Mouse (Mus musculus) limb, embryonic 14.5 days (tissue): ENCODE results near the gene Arhgap29. TPM values are rescaled to one million over a fixed set of nuclear protein-coding genes. Genes with fewer than 3 reads are reported as not detected.

Experiments
- ATAC-seq: fragments of 200-750 bp; cut with Nextera tagmentation; 2 replicates; pipeline ENCODE4 v1.8.0; 2017; ENCODE audit warnings: low read depth, moderate number of reproducible peaks, moderate TSS enrichment; ENCODE audit not compliant: low FRiP score
- DNase-seq: peaks from one replicate; pipeline ENCODE4 v3.0.0-alpha.2; 2015; ENCODE audit warnings: low spot score
- H3K27ac ChIP-seq: fragments of 300-500 bp; sonication (generic); replicated peaks from 2 replicates; pipeline ENCODE4 v1.5.1; 2014; ENCODE audit warnings: low read depth, mild to moderate bottlenecking, low read length, moderate library complexity, mixed read lengths
- H3K27me3 ChIP-seq: fragments of 300-500 bp; sonication (generic); 2 replicates; pipeline ENCODE4 v1.6.1; 2014; ENCODE audit warnings: low read length, mixed read lengths; ENCODE audit not compliant: control insufficient read depth, insufficient read depth
- H3K36me3 ChIP-seq: fragments of 300-500 bp; sonication (generic); 2 replicates; pipeline ENCODE4 v1.6.1; 2014; ENCODE audit warnings: mild to moderate bottlenecking, low read length, moderate library complexity, mixed read lengths; ENCODE audit not compliant: control insufficient read depth, insufficient read depth
- H3K4me1 ChIP-seq: fragments of 300-500 bp; sonication (generic); 2 replicates; pipeline ENCODE4 v1.6.1; 2014; ENCODE audit warnings: antibody characterized with exemption, low read length, mixed read lengths; ENCODE audit not compliant: control insufficient read depth, insufficient read depth
- H3K4me2 ChIP-seq: fragments of 300-500 bp; sonication (generic); replicated peaks from 2 replicates; pipeline ENCODE4 v1.6.1; 2014; ENCODE audit warnings: low read depth, mild to moderate bottlenecking, low read length, moderate library complexity; ENCODE audit not compliant: severe bottlenecking
- H3K4me3 ChIP-seq: fragments of 300-500 bp; sonication (generic); replicated peaks from 2 replicates; pipeline ENCODE4 v1.5.1; 2014; ENCODE audit warnings: low read length
- H3K9ac ChIP-seq: fragments of 300-500 bp; sonication (generic); 2 replicates; pipeline ENCODE4 v1.6.1; 2014; ENCODE audit warnings: mild to moderate bottlenecking, low read depth, low read length, moderate library complexity; ENCODE audit not compliant: severe bottlenecking
- H3K9me3 ChIP-seq: fragments of 300-500 bp; sonication (generic); 2 replicates; pipeline ENCODE4 v1.6.1; 2016; ENCODE audit warnings: low read length; ENCODE audit not compliant: control insufficient read depth
- POLR2A ChIP-seq: fragments of 200-500 bp; IDR thresholded peaks from 2 replicates; pipeline ENCODE4 v1.8.0; 2012; ENCODE audit warnings: inconsistent platforms, mild to moderate bottlenecking, moderate library complexity, borderline replicate concordance; ENCODE audit not compliant: insufficient read depth, insufficient read length; ENCODE audit errors: extremely low read depth
- WGBS: fragments of 180-500 bp; shearing (Covaris S2); extraction: QIAGEN DNeasy Blood & Tissue Kit; methylation state at CpG from one replicate; pipeline ENCODE4 v1.1.7; 2014; 5-methylcytosine and 5-hydroxymethylcytosine counted together
- polyA plus RNA-seq, 2 experiments: library from polyadenylated mRNA; depleted of rRNA in 1 of 2; stranded (reverse) in 1 of 2; unstranded in 1 of 2; fragments of >200 nt; fragmentation: Nextera tagmentation in 1 of 2; extraction: Ambion mirVana in 1 of 2; gene quantifications; 2 replicates each; pipeline versions ENCODE4 v1.2.1 to v1.2.3; 2012 to 2014

Arhgap29 gene
- polyA plus RNA-seq (2012; rRNA removed), result 42.0 and 47.4 TPM in 2 replicates
- 65.0 and 66.9 TPM in 2 replicates for polyA plus RNA-seq (2014; fragmentation: Nextera tagmentation; extraction: Ambion mirVana)

GRCm38 (mm10) chr3:121952041-121952591, at the start of gene Arhgap29:
TSS of gene Arhgap29 (plus strand) at chr3:121952541.
- Histone ChIP-seq H3K27me3 (no peaks in the 10 kb centered on the region), H3K27ac (no peak within 1 kb of the TSS), H3K36me3 (no peaks in the 10 kb centered on the region), H3K9me3 (no peaks in the 10 kb centered on the region), H3K4me3 (peak within 1 kb of the TSS; percentile 67), H3K4me2 (peak within 1 kb of the TSS; percentile 77), H3K9ac (peak within 1 kb of the TSS; percentile 77), H3K4me1 (no peaks in the 10 kb centered on the region)
- 90% methylated on average over 8 of the region's 8 CpGs for WGBS
- no peak for TF ChIP-seq POLR2A
- DNase-seq, result no peak
- no peak for ATAC-seq

- DNase-seq, result no peak
- Histone ChIP-seq H3K9ac (no peak overlapping the region), H3K4me2 (no peak overlapping the region), H3K4me1 (0 out of 2 replicates have a peak, but pooled peaks cover 3% of the 10 kb centered on the region), H3K4me3 (no peak overlapping the region), H3K36me3 (no peaks in the 10 kb centered on the region), H3K9me3 (no peaks in the 10 kb centered on the region), H3K27ac (no peak overlapping the region), H3K27me3 (no peaks in the 10 kb centered on the region)
- 84% methylated on average over 5 of the region's 5 CpGs for WGBS
- no peak for TF ChIP-seq POLR2A
- ATAC-seq, result no peak
Measured at GRCm38 (mm10) chr3:121902729-121903128, 49.6 kb upstream of the Arhgap29 start.

GRCm38 (mm10) chr3:121903286-121903685, 49.1 kb upstream of the Arhgap29 start:
- Histone ChIP-seq H3K27ac (no peak overlapping the region), H3K4me2 (no peak overlapping the region), H3K27me3 (no peaks in the 10 kb centered on the region), H3K9me3 (no peaks in the 10 kb centered on the region), H3K9ac (no peak overlapping the region), H3K4me3 (no peak overlapping the region), H3K36me3 (no peaks in the 10 kb centered on the region), H3K4me1 (0 out of 2 replicates have a peak, but pooled peaks cover 3% of the 10 kb centered on the region)
- TF ChIP-seq POLR2A, result no peak
- no peak for ATAC-seq
- 35% methylated on average over 4 of the region's 4 CpGs for WGBS
- DNase-seq, result no peak

GRCm38 (mm10) chr3:121903695-121904094, 48.6 kb upstream of the Arhgap29 start:
- 0 out of 2 replicates have a peak, but pooled peaks cover 3% of the 10 kb centered on the region for H3K4me1 ChIP-seq
- WGBS, result 68% methylated on average over 8 of the region's 8 CpGs
- no peaks in the 10 kb centered on the region for H3K9me3 ChIP-seq
- H3K36me3 ChIP-seq, result no peaks in the 10 kb centered on the region
- no peak overlapping the region for H3K4me2 ChIP-seq
- no peak overlapping the region for H3K9ac ChIP-seq
- H3K27ac ChIP-seq, result no peak overlapping the region
- no peak overlapping the region for H3K4me3 ChIP-seq
- no peak for ATAC-seq
- DNase-seq, result no peak
- TF ChIP-seq POLR2A, result no peak
- H3K27me3 ChIP-seq, result no peaks in the 10 kb centered on the region

- WGBS, result 87% methylated on average over 2 of the region's 2 CpGs
- no peak for ATAC-seq
- Histone ChIP-seq H3K9ac (no peak overlapping the region), H3K27ac (no peak overlapping the region), H3K36me3 (no peaks in the 10 kb centered on the region), H3K4me1 (0 out of 2 replicates have a peak, but pooled peaks cover 3% of the 10 kb centered on the region), H3K4me2 (no peak overlapping the region), H3K27me3 (no peaks in the 10 kb centered on the region), H3K4me3 (no peak overlapping the region), H3K9me3 (no peaks in the 10 kb centered on the region)
- no peak for TF ChIP-seq POLR2A
- no peak for DNase-seq
Measured at GRCm38 (mm10) chr3:121904476-121904875, 47.9 kb upstream of the Arhgap29 start.

GRCm38 (mm10) chr3:121906623-121907022, 45.7 kb upstream of the Arhgap29 start:
- DNase-seq (no peak), ATAC-seq (no peak)
- Histone ChIP-seq H3K9ac (no peak overlapping the region), H3K4me3 (no peak overlapping the region), H3K9me3 (no peaks in the 10 kb centered on the region), H3K27me3 (no peaks in the 10 kb centered on the region), H3K36me3 (no peaks in the 10 kb centered on the region), H3K27ac (no peak overlapping the region), H3K4me2 (no peak overlapping the region), H3K4me1 (0 out of 2 replicates have a peak, but pooled peaks cover 3% of the 10 kb centered on the region)
- WGBS, result 22% methylated on average over 8 of the region's 8 CpGs
- TF ChIP-seq POLR2A, result no peak
